Mouse (Mus musculus): Measurements from ENCODE around the gene Cadm1.

GRCm38 (mm10) chr9:47749160-47749559 lies 219.2 kb downstream of the Cadm1 start:
- no peak for TF ChIP-seq CTCF (IDR thresholded peaks at IDR 0.05; ENCODE audit: low read depth)
- no peak for TF ChIP-seq EP300 (IDR thresholded peaks at IDR 0.05; ENCODE audit: low read depth)

Data from liver, postnatal 0 days (tissue).